Mouse (Mus musculus) adrenal gland, adult 18-20 months (tissue): ENCODE results near the gene B4galt4. TPM values are rescaled to one million over a fixed set of nuclear protein-coding genes. Genes with fewer than 3 reads are reported as not detected.
"Not testable (repeated sequence)": the region's sequence is repeated elsewhere in the genome, so short reads cannot be mapped to it uniquely, and the experiment has no call there.

ENCODE experiments used
- DNase-seq, 2 experiments: peaks; one replicate each; pipeline ENCODE4 v3.0.0; 2021 to 2022; ENCODE audit warnings: low spot score in 2 of 2
- long read RNA-seq, 2 experiments: library from polyadenylated mRNA; stranded (forward); transcript quantifications; one replicate each; pipeline ENCODE4 v2.0.0; 2021
- total RNA-seq, 2 experiments: library from RNA; stranded (reverse); gene quantifications; 1 replicate in 1 of 2; 2 replicates in 1 of 2; pipeline ENCODE4 v1.2.3; 2021

B4galt4 gene
- total RNA-seq: 1 to 10 TPM; 8.3 to 8.7 TPM
- long read RNA-seq, experiment 1, transcript B4galt4-201 (7 exons, 2,304 nt): major isoform, 6 of 9 reads
- long read RNA-seq, experiment 1, partial matches to known transcripts: 0 of 9 reads
- long read RNA-seq, experiment 1, other reads (novel, unspliced or antisense): 0 of 9 reads
- long read RNA-seq, experiment 2, transcript B4galt4-205 (7 exons, 2,168 nt): minor isoform, 6 of 28 reads
- long read RNA-seq, experiment 2, transcript B4galt4-201 (7 exons, 2,304 nt): major isoform, 11 of 28 reads
- long read RNA-seq, experiment 2, partial matches to known transcripts: 3 of 28 reads
- long read RNA-seq, experiment 2, other reads (novel, unspliced or antisense): 4 of 28 reads

DNA sequence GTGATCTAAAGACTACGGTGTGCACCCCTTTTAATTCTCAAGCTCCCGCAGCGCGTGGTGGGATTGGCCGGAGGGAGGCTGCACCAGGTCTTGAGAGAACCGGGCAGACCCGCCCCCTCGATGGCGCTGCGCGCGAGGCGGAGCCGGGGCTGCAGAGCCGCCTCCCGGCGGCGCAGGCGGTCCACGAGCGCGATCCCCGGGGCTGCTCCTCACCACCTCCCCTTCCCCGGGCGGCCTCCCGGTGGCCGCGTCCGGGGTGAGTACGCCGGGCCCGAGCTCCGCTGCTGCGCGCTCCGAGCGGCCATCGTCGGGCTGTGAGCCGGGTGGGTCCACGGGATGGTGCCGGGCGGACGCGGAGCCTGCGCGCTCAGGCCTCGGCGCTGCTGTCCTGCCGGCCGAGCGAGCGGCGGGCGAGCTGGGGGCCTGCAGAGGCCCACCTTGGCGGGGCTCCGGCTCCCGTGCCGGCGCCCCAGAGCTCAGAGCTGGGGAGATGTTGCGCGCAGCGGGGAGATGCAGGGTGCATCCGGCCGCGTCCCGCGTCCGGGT lies at the start of gene B4galt4:
Gene B4galt4, plus strand, starts transcription at position 152 of the 546 bp plus-strand sequence.
- peak; percentile 79 for DNase-seq

GRCm38 (mm10) chr16:38694906-38695540 lies 47.0 kb upstream of the B4galt4 start:
- peak in 1 of 2 experiments; percentile 14 for DNase-seq

DNA sequence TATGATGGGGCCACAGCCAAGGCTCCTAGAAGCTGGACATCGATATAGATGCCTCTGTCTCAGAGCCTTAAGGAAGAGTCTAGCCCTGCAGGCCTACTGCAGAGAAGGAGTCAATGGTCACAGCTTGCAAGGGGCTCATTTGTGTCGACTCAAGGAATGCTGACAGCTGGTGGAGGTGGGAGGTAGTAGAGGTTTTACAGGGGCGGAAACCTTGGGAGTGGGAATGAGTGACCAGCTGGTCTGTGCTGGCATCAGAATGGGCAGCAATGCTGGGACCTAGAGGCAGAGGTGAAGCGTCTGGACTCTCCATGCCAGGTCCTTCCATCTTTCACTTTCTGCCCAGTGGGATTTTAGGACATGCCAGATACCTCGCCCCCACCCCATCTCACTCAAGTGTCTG lies 46.5 kb upstream of the B4galt4 start:
- peak in 1 of 2 experiments; percentile 17 for DNase-seq

GRCm38 (mm10) chr16:38697611-38698010 lies 44.5 kb upstream of the B4galt4 start:
- peak; percentile 16 to 35 for DNase-seq

- DNase-seq: peak in 1 of 2 experiments; percentile 16
These were observed 41.5 kb upstream of the B4galt4 start for GRCm38 (mm10) chr16:38700392-38701162.

- peak in 1 of 2 experiments; percentile 15 for DNase-seq
These were observed 40.4 kb upstream of the B4galt4 start for GRCm38 (mm10) chr16:38701492-38702185.

DNA sequence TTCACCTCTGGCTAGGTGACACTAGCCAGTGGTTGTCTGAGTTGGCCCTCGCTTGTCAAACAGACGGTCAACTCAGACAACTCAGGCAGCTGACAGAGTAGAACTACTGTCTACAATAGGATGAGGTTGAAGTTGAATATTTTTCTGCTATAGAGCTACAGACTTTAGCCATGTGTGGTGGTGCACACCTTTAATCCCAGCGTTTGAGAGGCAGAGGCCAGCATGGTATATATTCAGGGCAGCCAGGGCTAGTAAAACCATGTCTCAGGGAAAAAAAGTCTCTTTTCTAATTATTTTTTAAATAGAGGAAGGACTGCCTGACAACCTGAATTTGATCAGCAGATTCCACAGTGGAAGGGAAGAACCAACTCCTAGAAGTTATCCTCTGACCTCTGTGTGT lies 39.7 kb upstream of the B4galt4 start:
- no peak for DNase-seq

- DNase-seq: peak in 1 of 2 experiments; percentile 9
These were observed 38.6 kb upstream of the B4galt4 start for GRCm38 (mm10) chr16:38703501-38703900.

GRCm38 (mm10) chr16:38705531-38706281 lies 36.4 kb upstream of the B4galt4 start:
- no peak for DNase-seq

GRCm38 (mm10) chr16:38706782-38707181 lies 35.3 kb upstream of the B4galt4 start:
- DNase-seq: no peak

GRCm38 (mm10) chr16:38708962-38709520 lies 33.0 kb upstream of the B4galt4 start:
- no peak for DNase-seq

GRCm38 (mm10) chr16:38711245-38711644 lies 30.8 kb upstream of the B4galt4 start:
- DNase-seq: no peak

DNA sequence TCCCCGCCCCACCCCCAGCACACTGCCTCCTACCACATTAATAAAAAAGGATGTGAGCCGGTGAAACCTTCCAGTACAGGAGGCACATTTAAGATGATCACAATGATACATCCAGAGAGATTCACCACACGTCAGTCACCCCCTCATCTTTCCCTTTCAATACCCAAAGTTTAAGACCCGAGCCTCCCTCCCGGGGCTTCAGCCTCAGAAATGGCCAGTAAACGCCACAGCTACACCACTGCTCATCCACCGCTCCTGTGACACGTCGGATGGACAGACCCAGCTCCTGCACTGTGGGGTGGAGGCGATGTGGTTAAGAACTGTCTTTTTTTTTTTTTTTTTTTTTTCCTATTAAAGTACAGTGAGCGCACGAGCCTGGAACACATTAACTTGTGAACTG lies 30.0 kb upstream of the B4galt4 start:
- DNase-seq: no peak

DNA sequence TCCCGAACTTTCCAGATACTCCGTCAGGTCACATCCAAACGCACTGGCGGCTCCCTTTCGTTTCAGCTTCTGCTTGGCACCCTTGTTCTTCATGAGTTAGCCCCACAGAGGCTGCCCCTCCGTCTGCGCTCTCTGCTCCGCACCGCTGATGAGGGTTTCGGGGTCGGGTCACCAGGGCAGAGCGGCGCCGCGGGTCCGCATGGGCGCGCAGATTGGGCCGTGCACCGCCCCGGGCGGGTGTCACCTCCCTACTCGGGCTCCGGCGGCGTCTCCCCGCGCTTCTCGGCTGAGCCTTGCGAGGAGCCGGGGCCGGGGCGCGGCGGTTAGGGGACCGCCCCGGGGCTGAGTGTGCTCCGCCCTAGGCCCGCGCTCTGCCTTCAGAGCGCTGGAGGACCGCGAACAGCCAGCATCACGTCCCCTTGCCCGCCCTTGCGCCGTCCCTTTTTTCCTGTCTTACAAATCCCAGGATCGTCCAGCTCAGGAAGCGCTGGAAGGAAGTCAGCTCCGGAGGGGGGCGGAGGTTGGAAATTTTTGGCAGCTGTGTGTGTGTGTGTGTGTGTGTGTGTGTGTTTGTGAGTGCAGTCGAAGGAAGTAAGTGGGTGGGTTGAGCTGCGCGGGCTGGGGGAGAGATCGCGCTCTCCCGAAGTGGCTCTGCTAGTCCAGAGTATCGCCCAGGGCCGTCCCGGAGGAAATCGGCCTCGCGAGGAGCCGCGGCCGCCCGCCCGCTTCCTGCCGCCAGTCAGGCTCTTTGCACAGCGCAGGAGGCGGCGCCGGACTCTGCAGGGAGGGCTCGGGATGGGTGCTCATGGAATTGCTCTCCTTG lies 29.3 kb upstream of the B4galt4 start, which contains the start of gene Arhgap31:
Gene Arhgap31, minus strand, starts transcription at position 694 of the 823 bp plus-strand sequence.
- peak; percentile 81 to 84 for DNase-seq

DNA sequence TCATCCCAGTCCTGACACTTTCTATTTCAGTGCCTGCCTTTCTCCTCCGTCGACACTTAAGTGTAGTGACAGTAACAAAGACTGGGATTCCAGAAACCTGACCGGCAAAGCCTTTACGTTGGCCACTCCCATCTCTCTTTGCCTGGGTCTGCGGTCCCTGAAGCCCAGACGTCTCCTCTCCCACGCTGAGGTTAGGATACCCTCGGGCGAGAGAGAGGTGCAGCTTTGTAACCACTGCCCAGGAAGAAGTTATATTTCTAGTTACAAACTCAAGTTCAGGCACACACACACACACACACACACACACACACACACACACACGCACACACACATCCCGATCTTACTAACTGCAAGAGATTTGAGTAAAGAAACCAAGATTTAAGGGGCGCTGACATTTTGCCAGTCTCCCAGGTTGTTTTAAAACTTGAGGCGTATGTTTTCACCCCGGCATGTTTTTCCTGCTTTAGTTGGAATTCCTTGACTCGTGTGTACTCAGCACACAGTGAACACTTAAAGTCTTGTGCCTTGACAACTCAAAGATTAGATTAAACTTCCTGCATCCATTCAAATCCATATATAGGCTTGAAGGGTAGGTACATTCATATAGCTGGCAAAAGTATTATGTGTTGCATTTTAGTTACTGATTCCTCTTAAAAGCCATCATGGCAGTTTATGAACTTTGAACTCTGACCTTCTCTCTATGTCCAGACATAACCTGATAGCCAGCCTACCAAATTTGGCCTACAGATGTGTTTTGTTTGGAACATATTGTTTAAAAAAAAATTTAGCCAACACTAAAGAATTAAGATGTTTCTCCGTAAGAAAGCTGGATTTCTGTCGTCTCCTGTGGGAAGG lies 28.4 kb upstream of the B4galt4 start:
- DNase-seq: no peak

DNA sequence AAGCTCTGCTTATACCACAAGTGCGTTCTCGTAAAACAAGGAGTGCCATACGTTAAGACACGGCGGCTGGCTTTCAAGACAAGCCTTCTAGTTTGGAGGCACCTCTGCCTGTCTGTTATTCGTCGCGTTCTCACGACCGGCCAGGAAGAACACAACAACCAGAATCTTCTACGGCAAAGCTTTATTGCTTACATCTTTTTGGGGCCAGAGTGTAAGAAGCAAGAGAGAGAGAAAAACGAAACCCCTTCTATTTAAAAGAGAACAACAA lies 27.9 kb upstream of the B4galt4 start:
- not testable (repeated sequence) for DNase-seq

- DNase-seq: no peak
These were observed 20.7 kb upstream of the B4galt4 start for GRCm38 (mm10) chr16:38721377-38721776.

DNA sequence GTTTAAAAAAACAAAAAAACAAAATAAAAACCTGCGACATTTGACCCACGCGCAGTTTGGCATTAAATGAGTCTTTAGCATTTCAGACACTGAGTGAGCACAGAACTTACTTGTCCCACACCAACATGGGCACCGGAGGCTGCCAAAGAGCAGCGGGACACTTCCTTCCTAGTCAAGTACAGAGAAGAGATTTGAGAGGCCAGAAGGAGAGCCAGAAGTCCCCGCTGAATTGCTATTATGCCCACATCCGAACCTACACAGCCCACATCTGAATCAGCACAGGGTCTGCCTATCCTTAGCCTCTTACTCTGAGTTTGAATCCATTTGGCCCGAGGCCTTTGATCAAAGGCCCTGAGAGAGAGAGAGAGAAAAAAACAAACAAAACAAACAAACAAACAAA lies 17.8 kb upstream of the B4galt4 start:
- no peak for DNase-seq
